Mouse (Mus musculus): ENCODE data around the gene Ptms.

GRCm38 (mm10) chr6:124959960-124960359 lies 40.1 kb upstream of the Ptms start:
- no peak for TF ChIP-seq CTCF (IDR thresholded peaks at IDR 0.05; ENCODE audit: borderline replicate concordance, insufficient read depth, low read depth, low read length)
- TF ChIP-seq POLR2A (IDR thresholded peaks at IDR 0.05; ENCODE audit: borderline replicate concordance, insufficient read depth, low read length): no peak

All from cerebellum, adult 2 months (tissue).